Mouse (Mus musculus): ENCODE measurements around the gene Il17f.

GRCm38 (mm10) chr1:20730903-20731302 lies 59.5 kb downstream of the Il17f start, which contains the start of gene Il17a:
- TF ChIP-seq EP300 (IDR thresholded peaks at IDR 0.05; ENCODE audit: low read depth) (no peak), CTCF (IDR thresholded peaks at IDR 0.05; ENCODE audit: low read depth) (no peak)
